Mouse (Mus musculus) G1E-ER4 (cell line): Measurements from ENCODE around the gene Has3. TPM values are rescaled to one million over a fixed set of nuclear protein-coding genes. Genes with fewer than 3 reads are reported as not detected.

Experiments used
- GATA1 ChIP-seq: IDR thresholded peaks from one replicate; pipeline ENCODE4 v1.8.0; 2012; ENCODE audit warnings: low read length, inconsistent platforms
- polyA plus RNA-seq: library from polyadenylated mRNA; stranded (reverse); fragments of >175 nt; gene quantifications from 2 replicates; pipeline ENCODE4 v1.2.3, GENCODE M21; 2012

The Has3 gene
- polyA plus RNA-seq, 1 experiment = 0.01 TPM

- no peak for TF ChIP-seq GATA1
These were observed 1.4 kb downstream of the Has3 start for GRCm38 (mm10) chr8:106871328-106871926.

- TF ChIP-seq GATA1 = no peak
These were observed 1.9 kb downstream of the Has3 start for GRCm38 (mm10) chr8:106871931-106872371.

- TF ChIP-seq GATA1 = no peak
These were observed 2.5 kb downstream of the Has3 start for GRCm38 (mm10) chr8:106872454-106873034.

DNA sequence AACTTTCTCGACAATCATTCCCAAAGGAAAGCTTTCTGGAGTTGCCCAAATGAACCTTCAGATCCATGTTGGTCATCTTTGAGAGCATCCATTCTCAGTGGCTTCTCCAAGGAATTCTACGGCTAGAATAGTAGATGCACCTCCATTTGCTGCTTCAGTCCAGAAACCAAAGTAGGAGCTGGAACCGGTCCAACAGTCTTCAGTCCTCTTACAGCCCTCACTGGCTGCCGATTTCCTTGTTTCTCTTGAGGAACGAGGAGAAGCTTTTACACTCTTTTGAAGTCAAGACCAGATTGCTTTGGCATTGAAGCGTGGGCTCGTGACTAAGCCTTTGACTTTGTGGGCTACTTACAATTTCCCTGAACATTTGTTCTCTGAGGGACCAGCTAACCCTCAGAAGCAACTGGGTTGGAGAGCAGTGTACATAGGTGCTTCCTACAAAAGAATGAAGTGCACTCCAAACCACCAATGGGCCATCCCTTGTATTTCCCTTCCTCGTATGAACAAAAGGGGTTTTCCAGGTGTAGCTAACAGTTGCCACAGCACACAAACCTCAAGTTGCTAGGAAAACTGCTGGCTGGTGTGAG lies 10.2 kb downstream of the Has3 start:
- no peak for TF ChIP-seq GATA1

DNA sequence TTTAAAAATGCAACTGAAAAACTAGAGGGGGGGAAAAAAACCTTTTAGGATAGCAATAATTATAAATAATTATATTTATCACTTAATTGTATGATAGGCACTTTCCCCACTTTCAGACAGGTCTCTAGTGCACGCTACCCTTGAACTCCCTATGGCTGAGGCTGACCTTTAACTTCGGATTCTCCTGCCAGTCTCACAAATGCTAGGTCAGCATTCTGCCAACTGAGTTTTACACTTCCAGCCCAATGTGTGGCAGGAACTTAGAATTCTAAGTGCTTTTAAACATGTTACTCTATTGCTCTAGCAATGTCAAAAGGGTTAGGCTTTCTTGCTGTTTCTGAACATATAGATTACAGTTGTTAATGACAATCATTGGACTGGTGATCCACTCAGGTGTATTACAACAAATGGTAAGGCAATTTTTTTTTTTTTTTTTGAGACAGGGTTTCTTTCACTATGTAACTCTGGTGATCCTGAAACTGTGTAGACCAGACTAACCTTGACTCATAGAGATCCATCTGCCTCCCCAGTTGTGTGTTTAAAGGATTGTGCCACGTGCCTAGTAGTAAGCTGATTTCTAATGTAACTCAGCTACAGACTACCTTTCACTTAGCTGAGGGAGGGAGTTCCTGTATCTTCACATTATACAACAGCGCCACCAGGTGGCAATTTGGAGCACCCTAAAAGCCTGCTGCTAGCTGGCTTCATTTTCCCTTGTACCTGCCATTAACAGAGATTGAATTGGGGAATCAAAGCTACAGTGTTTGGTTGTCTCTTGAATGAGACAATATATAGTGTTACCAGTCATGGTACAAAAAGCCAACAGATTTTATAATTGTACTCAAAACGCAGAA lies 17.5 kb downstream of the Has3 start:
- no peak for TF ChIP-seq GATA1

DNA sequence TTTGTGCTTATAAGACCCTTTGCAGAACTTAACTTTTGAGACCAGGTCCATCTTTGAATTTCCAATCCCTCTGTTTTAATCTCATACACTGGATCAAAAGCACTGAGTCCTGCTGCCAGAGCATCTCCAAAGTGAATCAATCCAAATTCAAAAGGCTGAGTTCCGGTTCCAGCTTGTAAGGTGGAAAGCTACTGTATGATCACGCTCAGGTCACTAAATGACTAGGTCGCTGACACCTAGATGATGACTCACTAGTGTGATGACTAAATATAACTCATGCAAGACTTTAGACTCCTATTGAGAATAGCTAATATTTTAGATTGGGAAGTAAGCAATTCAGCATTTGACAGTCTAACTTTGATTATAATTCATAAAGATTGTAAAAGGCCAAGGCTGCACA lies 18.8 kb downstream of the Has3 start:
- TF ChIP-seq GATA1 = no peak

GRCm38 (mm10) chr8:106892210-106892805 lies 22.3 kb downstream of the Has3 start:
- TF ChIP-seq GATA1 = no peak

DNA sequence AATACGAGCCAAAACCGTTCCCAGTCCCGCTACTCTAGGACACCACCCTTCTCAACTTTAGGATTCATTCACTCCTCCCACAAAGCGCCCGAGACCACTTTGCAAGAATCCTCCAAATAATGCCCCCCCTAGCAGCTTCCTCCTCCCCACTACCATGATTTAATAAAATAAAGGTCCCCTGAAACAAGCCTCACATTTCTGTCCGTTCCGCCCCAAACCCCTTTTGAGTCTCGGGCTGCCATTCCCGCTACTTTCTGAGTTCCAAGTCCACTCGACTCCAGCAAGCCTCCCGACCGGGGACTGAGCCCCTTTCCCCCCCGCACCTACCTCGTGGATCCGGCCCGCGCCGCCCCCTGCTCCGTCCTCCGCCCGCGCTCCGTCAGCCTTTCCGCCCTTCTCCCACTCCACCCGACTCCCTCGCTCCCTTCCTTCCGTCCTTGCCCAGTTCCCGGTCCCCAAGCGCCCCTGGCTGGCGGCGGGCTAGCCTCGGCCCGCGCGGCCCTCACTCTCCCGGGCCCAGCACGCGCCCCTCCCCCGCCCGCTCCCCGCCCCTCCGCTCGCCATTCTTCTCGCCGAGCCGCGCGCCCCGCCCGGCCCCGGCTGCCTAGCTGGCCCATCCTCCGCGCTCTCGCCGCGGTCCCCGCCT lies 22.9 kb downstream of the Has3 start:
- TF ChIP-seq GATA1 = no peak

GRCm38 (mm10) chr8:106893481-106894156 lies 23.6 kb downstream of the Has3 start, which contains the start of gene Utp4:
Gene Utp4, plus strand, starts transcription at chr8:106893636.
- no peak for TF ChIP-seq GATA1

- TF ChIP-seq GATA1 = no peak
These were observed 29.4 kb downstream of the Has3 start for GRCm38 (mm10) chr8:106899473-106899872.

GRCm38 (mm10) chr8:106905727-106906480 lies 35.9 kb downstream of the Has3 start:
- no peak for TF ChIP-seq GATA1

- no peak for TF ChIP-seq GATA1
These were observed 36.6 kb downstream of the Has3 start for GRCm38 (mm10) chr8:106906635-106907034.

DNA sequence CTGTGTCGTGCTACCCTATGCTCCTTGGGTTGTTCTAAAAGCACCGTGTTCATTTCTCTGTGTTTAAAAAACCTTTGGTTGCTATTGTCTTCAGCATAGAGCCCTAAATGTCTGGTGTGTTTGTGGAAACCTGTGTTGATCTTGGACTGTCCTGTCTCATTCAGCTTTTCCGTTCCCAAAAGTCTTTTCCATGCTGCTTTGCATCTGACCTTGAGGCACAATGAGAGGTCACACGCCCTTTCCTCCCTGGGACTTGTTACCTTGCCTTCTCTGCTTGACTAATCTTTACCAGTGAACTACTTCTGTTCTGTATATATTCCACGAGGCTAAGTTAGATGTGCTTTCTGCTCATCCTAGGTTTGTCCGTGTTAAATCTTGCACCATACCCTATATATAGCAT lies 37.4 kb downstream of the Has3 start:
- TF ChIP-seq GATA1 = no peak

- TF ChIP-seq GATA1 = no peak
These were observed 38.2 kb downstream of the Has3 start for GRCm38 (mm10) chr8:106908291-106908690.

DNA sequence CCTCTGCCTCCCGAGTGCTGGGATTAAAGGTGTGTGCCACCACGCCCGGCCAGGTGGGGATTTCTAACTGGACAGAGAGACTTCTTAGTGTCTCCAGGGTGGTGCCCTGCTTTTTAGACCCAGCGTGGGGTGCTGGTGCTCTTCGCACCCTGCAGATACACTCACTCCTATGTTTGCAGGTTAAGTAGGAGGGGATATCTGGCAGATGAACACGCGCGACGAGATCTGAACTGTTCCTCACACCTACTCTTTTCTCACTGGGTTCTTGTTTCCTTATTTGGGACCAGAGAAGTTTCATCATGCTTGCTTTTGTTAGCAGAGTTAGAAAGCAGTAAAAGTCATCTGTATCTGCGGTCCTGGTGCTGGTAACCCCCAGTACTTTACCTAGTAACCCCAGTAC lies 43.6 kb downstream of the Has3 start:
- TF ChIP-seq GATA1 = no peak
